Mouse (Mus musculus): ENCODE results near the gene Adgrf3.

GRCm38 (mm10) chr5:30222681-30223080, 17.2 kb upstream of the Adgrf3 start:
- no peak for TF ChIP-seq USF1 (IDR thresholded peaks at IDR 0.05; ENCODE audit: low read depth)
- no peak for TF ChIP-seq CTCF (IDR thresholded peaks at IDR 0.05; ENCODE audit: control insufficient read depth, insufficient read depth, insufficient read length)
- TF ChIP-seq FOSL1 (IDR thresholded peaks at IDR 0.05; ENCODE audit: insufficient read depth, low read length, poor library complexity, severe bottlenecking), result no peak
- no peak for TF ChIP-seq MAX (IDR thresholded peaks at IDR 0.05)
- no peak for TF ChIP-seq CEBPB (IDR thresholded peaks at IDR 0.05; ENCODE audit: low read depth)
- no peak for TF ChIP-seq MYOG (IDR thresholded peaks at IDR 0.05; ENCODE audit: control insufficient read depth, extremely low read depth, insufficient read length)

All from C2C12 (cell line).